Mouse (Mus musculus) left cerebral cortex, postnatal 10 days (tissue): Measurements from ENCODE around the gene Tacc2. TPM values are rescaled to one million over a fixed set of nuclear protein-coding genes. Genes with fewer than 3 reads are reported as not detected.

ENCODE experiments used
- DNase-seq, 2 experiments: peaks; one replicate each; pipeline ENCODE4 v3.0.0; 2021 to 2022; ENCODE audit warnings: low spot score in 2 of 2, mixed read lengths in 1 of 2; ENCODE audit errors: extremely low spot score in 1 of 2
- intact Hi-C: fragments of 180-260 bp; cut with DNase I; formaldehyde crosslinking; loops from one replicate; pipeline ENCODE4 v1.15.1; 2025
- total RNA-seq, 2 experiments: library from RNA; stranded (reverse); gene quantifications; 2 replicates each; pipeline ENCODE4 v1.2.3; 2021

The Tacc2 gene
- total RNA-seq, 2 experiments from 2014 or later: 79.4 to 81.9 TPM

DNA sequence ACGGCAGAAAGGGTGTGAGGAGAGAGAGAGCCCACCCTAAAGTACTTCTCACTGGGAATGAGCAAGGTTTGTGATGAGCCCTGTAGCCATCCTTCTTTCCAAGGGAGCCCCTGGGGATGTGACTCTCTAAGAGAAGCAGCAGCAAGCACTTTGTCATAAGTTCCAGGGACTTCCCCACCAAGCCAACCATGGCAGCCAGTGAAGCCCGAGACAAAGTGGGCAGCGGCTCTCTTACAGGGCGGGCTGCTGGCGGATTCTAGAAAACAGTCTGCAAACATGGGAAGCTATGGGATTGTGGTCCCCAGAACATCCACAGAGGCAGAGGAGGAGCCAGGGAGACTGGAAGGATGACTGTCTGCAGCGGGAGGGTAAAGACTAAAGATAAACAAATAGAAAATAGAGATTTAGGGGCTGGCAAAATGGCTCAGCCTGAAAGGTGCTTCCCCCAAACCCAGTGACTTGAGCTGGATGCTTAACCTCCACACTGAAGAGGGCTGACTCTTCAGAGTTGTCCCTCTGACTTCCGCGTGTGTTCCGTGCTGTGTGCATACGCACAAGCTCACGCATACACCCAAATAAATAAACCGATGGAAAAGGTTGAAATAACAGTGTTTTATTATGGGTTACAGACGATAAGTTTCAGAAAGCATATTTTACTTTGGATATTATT lies 118.6 kb downstream of the Tacc2 start:
- intact Hi-C loops: no loop called here

DNA sequence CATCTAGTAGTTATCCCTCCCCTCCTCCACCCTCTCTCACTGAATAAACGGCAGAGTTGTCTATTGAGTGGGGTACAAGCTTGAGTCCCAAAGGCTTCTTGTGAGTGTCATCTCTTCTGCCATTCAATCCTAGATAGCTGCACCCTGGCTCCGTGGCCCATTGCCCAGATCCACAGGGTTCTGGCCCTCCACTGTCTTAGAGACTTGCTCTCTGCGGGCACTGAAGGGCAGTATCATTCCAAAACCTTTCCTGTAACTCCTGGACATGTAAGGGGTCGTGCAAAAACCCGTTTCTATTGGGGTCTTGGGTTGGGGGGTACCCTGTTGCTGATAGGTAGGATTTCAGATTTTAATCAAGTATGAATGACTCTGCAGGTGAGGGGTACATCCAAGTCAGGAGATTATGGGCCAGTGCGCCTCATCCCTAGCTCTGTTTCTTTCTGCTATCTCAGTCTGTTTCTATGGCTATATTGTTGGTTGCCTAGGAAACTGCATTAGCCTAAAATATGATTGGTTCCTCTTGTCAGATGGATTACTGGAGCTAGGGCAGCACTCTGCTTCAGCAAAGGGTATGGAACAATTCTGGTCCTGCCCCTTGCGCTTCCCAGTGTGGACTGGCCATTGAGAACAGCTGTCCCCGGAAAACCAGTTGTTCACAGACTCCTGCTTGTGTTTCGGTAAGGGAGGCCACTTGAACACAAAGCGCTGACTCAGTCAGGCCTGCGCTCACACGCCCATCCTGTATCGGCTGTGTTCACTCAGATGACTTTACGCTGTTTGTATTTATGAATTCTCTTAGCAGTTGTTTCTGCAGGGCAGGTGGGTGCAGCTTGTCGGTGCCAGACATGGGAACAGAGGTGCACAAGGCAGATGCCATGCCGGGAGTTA lies 119.4 kb downstream of the Tacc2 start:
- intact Hi-C loops: no loop called here
- DNase-seq: peak; percentile 22 to 45

More for the DNA sequence above, 118.6 kb downstream of the Tacc2 start:
- DNase-seq: peak in 1 of 2 experiments; percentile 12

DNA sequence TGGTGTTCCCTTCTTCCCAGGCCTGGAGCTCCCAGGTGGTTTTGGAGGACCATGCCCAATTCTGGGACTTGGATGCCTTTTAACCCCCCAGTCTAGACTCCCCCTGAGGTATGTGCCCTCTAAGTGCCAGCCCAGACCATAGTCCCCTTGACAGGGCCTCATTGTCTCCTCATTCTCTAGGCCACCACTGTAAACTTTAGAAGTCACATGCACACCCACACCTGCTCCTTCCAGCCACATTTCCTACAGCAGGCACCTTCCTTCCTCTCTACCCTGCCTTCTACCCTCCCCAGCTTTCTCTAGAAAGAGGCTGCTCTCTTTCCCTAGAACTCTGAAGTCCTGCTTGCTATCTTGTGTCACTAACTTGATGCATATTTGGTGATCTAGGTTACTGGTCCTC lies 121.2 kb downstream of the Tacc2 start:
- DNase-seq: no peak
- intact Hi-C loops: no loop called here

DNA sequence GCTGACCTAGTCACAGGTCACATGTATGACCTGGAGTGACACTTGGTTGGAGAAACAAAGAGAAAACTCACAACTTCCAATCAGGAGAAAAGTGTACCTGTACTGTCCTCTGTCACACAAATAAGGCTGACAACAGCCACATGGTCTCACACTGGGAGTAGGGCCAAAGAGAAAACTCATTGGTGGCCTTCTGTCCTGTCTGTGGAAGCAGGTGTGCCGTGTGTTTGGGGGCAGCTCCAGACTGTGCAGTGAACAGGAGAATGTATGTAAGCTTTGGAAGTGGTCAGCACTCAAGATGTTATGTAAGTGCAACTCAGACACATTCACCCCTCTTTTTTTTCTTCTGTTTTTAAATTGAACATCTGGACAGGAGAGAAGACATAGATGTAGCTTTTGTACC lies 124.1 kb downstream of the Tacc2 start:
- intact Hi-C loops: no loop called here

DNA sequence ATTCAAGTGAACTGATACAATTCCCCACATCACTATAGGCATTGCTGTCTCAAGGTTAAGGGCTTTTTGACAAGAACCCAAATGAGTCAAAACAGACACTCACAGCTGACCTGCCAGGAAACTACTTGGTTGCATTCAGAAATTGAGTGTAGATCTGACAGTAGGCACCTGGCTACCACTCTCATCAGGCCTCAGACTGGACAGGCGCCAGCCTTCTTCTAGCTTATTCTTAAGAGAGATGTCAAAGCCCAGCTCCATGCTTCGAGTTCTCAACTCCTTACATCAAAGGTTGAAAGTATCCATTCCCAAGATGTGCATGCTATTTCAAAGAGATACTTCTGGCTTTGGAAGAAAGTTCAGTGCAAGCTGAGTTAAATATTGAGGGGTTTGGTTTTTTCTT lies 128.0 kb downstream of the Tacc2 start:
- intact Hi-C loops: no loop called here
- DNase-seq: no peak

More for the DNA sequence above, 124.1 kb downstream of the Tacc2 start:
- DNase-seq: no peak

DNA sequence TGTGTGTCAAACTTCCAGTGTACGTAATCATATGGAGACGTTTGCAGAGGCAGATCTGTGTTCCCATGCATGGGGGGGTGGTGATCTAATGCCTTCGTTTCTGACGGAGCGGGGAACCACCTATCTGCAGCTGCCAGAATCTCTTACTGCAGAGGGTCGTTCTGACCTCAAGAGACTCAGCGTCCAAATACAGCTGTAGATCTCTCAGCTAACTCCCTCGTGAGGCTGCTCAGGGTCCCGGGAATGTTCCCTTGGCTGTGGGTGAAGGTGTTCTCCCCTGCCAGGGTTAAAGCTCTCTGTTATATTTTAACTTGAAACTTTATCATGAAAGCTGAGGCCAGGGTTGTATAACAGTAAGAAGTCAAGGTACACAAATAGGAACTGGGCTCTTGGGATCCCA lies 131.7 kb downstream of the Tacc2 start:
- DNase-seq: no peak

DNA sequence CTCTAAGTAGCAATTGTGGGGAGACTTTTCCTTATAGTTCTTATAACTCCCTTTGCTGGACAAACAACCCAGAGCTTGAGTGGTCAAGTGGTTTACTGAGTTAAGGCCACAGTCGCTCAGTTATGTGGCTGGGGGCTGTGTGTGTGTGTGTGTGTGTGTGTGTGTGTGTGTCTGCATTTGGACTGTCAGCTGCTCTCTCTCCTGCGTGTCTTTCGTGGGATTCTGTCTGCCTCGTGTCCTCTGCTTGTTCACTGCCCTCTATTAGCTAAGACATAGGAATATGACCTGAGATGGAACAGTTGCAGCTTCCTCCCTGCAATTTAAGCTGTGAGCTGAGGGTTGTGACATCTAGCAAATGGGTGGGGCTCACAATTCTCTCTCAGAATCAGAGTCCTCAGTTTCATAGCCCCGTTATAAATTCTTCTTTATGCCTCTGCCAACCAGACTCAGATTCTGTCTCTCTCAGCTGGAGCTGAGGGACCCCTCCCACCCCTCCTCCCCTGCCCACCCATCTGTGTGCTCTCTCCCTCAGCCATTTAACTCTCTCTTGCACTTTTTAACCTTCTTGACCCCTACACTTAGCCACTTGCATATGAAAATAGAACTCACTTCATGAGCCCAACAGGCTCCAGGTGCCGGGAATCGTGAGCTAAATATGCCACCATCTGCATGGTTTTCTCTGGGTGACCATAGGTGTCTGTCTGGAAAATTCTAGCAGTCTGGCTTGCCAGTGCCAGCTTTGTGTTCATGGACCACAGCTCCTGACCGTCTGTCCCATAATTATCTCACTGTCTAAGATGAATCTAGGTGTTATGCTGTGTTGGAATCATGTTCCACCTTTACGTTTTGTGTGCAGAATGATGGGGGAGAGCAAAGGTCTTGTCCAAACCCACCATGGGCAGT lies 132.4 kb downstream of the Tacc2 start:
- intact Hi-C loops: no loop called here
- DNase-seq: no peak

More for the DNA sequence above, 131.7 kb downstream of the Tacc2 start:
- intact Hi-C loops: no loop called here

DNA sequence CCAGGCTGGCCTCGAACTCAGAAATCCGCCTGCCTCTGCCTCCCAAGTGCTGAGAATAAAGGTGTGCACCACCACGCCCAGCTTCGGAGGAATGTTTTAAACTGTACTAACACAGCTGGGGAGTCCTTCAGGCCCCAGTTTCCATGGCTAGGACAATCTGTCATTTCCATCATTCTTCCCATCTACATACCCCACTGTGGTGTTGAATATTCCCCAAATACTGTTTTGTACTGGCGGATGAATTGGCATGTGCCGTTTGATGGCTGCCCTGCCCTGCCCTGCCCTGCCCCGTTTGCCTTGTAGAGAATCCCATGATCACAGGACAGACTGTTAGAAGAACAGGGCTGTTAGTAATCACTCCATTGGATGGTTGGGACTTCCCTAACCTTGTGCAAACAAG lies 134.6 kb downstream of the Tacc2 start:
- intact Hi-C loops: no loop called here

DNA sequence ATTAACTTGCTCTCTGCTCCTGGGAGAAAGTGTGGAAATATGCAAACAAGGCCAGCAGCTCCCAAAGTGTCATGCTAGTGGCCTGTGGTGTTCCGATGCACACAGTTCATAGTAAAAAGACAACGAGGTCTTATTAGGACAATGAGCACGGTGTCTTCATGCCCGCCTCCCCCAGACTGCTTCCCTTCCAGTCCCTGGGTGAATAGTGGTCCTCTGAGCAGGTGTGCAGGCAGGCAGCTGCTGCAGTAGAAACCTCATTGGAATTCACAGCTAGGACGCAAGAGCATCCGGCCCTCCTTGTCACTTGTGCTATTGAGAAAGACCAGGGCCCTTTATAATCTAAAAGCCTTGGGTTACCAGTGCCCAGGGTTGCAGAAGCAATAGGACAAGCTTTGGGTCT lies 136.1 kb downstream of the Tacc2 start:
- intact Hi-C loops: no loop called here
- DNase-seq: no peak

More for the DNA sequence above, 134.6 kb downstream of the Tacc2 start:
- no peak for DNase-seq

DNA sequence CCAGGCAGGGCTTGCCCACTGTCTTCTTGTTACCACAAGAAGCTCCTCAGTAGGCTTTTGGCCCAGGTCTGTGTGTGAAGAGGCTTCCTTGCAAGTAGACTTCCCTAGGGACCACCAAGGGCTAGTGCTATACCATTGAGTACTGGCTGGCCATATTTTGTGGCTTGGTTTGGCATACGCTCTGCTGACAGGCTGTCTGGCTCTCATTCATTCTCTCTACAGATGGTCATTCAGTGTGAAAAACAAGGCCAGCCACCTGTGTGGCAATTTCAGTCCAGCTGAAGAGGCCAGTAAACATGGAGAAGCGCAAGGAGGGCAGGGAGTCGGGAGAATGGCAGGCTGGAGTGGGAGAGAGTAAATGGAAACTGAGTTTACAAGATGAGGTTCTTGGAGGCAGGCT lies 138.2 kb downstream of the Tacc2 start:
- intact Hi-C loops: no loop called here
- DNase-seq: no peak

DNA sequence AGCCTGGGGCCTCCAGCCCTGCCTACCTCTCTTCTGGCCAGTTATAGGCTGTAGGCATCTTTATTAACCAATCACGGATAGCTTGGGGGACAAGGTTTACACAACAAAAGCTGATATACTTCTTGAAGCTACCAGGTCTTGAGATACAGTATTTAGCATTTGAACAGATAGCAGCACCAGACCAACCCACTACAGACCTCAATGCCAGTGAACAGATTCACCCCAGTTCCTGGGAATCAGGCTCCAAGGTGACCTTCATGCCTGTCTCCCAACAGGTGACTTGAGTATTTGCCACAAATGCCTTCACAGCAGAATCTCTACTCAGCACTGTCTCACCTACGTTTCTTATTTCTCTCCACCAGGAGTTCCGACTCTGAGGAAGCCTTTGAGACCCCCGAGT lies 139.1 kb downstream of the Tacc2 start:
- intact Hi-C loops: no loop called here

DNA sequence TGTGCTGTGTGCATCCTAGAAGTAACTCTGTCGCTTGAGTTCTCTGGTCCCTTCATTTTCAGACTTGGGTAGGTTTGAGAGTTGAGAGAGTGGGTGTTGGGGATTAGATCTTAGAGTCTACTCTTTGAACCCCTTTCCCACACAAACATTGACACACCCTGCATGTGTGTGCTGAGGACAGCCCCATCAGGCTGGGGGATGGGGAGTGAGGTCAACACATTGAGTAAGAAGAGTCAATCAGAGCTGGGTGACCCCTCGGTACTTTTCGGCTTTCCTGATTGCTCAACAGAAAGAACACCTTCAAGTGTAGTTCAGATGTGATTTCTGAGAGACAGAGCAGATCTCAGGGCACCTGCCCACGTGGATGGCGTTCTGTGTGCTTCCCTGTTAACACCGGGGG lies 139.8 kb downstream of the Tacc2 start:
- intact Hi-C loops: no loop called here
- no peak for DNase-seq

More for the DNA sequence above, 139.1 kb downstream of the Tacc2 start:
- DNase-seq: no peak

DNA sequence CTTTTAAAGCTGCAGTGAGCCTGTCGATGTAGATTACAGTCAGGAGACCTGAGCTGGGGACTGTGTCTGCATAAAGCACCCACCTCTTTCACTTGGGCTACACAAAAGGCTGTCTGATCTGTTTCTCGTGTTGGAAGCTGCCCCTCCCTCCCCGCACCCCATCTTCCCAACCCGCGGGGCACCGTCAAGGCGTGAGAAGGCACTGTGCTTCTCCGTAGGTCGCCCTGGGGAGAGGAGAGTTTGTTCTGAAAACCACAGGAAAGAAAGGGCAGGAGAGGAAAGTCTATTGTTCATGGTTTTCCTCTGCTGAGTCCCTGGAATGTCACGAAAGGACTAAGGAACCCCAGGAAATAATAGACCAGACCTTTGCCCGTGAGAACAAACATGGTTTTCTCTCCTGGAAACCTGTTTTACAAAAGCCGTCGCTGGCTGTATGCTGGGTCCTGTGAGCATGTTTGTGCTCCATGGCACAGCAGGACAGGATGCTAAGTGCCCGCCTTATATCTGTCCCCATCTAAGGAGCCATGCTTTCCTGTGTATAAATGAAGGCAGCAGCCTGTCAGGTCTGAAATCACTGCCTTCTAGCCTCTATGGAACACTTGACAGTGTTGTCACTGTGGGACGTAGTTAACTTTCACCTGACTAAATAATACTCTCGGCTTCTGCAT lies 142.8 kb downstream of the Tacc2 start:
- intact Hi-C loops: no loop called here
- DNase-seq: no peak

DNA sequence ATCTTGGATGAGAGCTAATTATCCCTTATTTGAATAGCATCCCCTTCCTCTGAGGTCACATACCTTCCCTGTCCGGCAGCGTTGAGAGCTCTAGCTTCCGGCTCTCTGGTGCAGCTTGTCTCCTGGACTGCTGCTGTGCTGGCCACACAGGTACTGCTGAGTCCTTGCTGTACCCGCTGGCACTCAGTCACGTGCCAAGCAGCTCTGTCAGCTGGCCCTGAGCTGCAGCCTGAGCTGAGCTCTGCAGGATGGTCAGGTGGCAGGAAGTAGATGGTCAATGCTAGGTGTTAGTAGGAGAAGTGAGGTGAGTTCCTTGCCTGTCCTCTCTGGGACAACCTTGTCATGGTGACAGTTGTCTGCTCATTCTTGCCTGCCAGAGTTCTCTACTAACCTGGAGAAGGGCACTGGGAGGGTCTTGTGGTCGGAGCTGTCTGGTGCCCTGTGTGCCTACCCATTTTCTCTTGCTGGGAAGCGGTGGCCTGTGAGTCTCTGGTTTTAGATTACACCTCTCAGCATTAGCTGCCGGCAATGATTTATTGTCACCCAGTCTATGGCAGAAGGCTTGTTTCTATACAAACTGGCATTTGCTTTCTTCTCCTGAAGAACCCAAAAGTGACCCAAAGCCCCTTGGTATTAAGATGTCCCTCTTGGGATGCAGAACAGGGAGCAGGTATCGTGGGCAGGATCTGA lies 143.6 kb downstream of the Tacc2 start:
- no peak for DNase-seq
- intact Hi-C loops: no loop called here

DNA sequence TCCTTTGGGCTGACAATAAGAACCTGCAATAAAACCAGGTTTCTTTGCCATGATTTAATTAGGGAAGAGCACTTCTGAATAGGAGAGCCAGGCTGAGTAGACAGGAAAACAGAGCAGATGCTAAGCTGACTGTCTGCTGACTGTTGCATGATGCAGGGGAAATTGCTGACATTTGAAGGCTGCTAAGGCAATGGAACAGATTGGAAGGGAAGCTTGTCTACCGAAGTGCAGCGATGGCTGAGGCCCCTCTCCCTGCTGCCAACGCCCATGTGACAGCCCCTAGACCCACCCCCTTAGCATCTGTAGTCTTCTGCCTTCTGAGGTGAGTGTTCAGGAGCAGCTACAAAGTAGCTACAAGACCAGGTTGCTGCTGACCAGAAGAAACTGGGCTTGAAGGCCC lies 148.9 kb downstream of the Tacc2 start:
- intact Hi-C loops: no loop called here
- DNase-seq: peak in 1 of 2 experiments; percentile 27

DNA sequence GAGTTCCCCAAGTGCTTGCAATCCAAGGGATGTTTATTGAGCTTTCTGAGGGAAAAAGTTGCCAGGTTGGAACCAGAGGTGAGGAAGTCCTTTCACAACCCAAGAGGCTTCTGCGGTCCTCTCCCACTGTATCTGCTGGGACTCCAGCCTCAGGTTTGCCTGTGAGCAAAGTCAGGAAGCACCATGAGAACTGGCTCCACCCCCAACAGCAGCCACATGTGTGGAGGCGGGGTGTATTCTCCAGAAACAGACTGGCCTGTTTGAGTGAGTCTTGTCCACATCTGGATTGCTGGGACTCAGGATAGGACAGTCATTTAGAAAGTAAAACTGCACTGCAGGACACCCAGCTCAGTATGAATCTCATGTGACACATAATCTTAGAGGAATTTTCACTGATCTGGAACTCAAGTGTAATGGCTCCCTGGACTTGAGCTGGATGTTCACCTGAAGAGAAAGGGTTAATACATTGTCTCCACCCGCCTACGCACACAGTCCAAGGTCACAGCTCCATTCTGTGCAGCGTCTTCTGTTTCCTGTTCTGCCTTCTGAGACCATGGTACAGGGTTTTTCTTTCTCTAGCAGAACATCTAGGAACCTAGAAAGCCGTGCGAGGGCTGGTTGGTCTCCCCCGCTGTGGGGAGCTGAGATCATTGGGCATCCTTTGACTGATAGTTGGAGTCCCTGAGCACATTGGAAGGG lies 149.6 kb downstream of the Tacc2 start:
- intact Hi-C loops: no loop called here
- DNase-seq: no peak

DNA sequence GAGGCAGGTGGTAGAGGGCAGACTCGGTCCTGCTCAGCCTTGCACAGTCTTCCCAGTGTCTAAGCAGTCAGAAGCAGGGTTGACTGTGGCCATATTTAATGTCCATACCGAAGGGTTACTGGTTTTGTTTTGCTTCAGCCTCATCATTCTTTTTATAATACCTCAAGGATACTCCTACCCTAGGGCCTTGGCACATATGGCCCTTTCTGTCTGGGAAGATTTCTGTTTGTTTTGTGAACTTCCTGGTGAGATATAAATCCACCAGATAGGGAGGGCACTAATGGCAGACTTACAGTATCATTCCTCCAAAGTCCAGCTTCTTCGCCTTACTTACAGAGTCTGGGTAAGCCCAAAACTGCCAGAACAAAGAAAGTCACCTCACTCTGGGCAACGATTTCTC lies 150.3 kb downstream of the Tacc2 start:
- intact Hi-C loops: no loop called here

DNA sequence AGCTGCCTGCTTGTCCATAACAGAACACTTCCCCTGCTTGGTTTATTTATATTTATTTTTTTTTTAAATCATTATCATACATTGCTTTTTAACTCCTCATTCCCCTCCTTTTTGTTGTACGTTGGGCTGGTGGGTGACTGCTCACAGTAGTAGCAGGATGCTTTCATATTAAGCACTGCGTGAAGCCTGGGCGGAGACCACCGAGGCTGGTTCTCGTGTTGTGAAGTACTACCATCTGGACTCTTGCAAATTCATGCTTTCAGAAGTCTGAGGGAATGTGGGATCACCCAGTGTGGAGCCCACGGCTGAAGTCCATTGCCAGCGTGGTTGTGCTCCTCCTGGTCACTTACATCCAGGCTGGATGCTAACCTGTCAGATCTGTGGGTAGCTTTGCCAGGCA lies 154.6 kb downstream of the Tacc2 start:
- intact Hi-C loops: no loop called here

More for the DNA sequence above, 150.3 kb downstream of the Tacc2 start:
- no peak for DNase-seq

More for the DNA sequence above, 154.6 kb downstream of the Tacc2 start:
- no peak for DNase-seq
